Mouse (Mus musculus): Measurements from ENCODE around the gene Smagp. TPM values are rescaled to one million over a fixed set of nuclear protein-coding genes. Genes with fewer than 3 reads are reported as not detected.

The Smagp gene
- polyA plus RNA-seq, 1 experiment from 2014 or later, result 94.8 TPM

- 5% methylated on average over 38 of the region's 38 CpGs for WGBS
- ATAC-seq (ENCODE audit: low FRiP score, low TSS enrichment) (no peak), DNase-seq (ENCODE audit: low spot score) (peak; percentile 49)
- Histone ChIP-seq H3K27ac (replicated peaks) (peak overlapping the region; percentile 96), H3K4me3 (ENCODE audit: low read depth, low read length) (peak overlapping the region; percentile 63), H3K36me3 (ENCODE audit: control insufficient read depth, insufficient read depth, low read length) (no peaks in the 10 kb centered on the region), H3K27me3 (ENCODE audit: control insufficient read depth, insufficient read depth, low read length) (no peaks in the 10 kb centered on the region), H3K4me2 (replicated peaks; ENCODE audit: low read depth) (peak overlapping the region; percentile 86), H3K9ac (ENCODE audit: low read length) (peak overlapping the region; percentile 82), H3K9me3 (ENCODE audit: control insufficient read depth, low read length) (no peaks in the 10 kb centered on the region), H3K4me1 (replicated peaks; ENCODE audit: control insufficient read depth, insufficient read depth) (peaks cover 3% of the 10 kb centered on the region)
- TF ChIP-seq CTCF (IDR thresholded peaks at IDR 0.05; ENCODE audit: low read depth), result no peak
- TF ChIP-seq EP300 (optimal IDR thresholded peaks at IDR 0.05), result no peak
Observed at GRCm38 (mm10) chr15:100635851-100636645, 692 bp downstream of the Smagp start.

DNA sequence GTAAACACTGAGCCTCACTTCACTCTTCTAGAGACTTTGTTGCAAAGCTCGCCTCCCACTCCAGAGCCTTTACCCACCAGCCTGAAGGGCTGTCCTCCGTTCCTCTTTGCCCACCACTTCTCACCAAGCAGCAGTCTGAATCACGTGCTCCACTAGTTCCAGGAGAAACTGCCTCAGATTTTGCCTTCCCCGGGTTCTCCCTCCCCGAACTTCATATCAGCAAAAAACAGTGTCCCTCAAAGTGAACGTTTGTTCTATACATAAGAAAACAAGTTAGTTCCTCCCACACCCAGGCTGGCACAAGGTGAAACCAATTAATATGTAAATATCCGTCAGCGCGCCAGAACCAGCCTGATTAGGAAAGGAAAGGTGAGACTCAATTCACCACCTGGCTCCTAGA, 1.5 kb downstream of the Smagp start:
- Histone ChIP-seq H3K4me2 (replicated peaks; ENCODE audit: low read depth) (peak overlapping the region; percentile 86), H3K36me3 (ENCODE audit: control insufficient read depth, insufficient read depth, low read length) (no peaks in the 10 kb centered on the region), H3K27me3 (ENCODE audit: control insufficient read depth, insufficient read depth, low read length) (no peaks in the 10 kb centered on the region), H3K4me1 (replicated peaks; ENCODE audit: control insufficient read depth, insufficient read depth) (peaks cover 3% of the 10 kb centered on the region), H3K27ac (replicated peaks) (peak overlapping the region; percentile 96), H3K9me3 (ENCODE audit: control insufficient read depth, low read length) (no peaks in the 10 kb centered on the region), H3K4me3 (ENCODE audit: low read depth, low read length) (peak overlapping the region; percentile 63), H3K9ac (ENCODE audit: low read length) (no peak overlapping the region)
- DNase-seq (ENCODE audit: low spot score), result peak; percentile 62
- TF ChIP-seq EP300 (optimal IDR thresholded peaks at IDR 0.05) (no peak), CTCF (IDR thresholded peaks at IDR 0.05; ENCODE audit: low read depth) (no peak)
- 15% methylated on average over 9 of the region's 9 CpGs for WGBS
- no peak for ATAC-seq (ENCODE audit: low FRiP score, low TSS enrichment)

DNA sequence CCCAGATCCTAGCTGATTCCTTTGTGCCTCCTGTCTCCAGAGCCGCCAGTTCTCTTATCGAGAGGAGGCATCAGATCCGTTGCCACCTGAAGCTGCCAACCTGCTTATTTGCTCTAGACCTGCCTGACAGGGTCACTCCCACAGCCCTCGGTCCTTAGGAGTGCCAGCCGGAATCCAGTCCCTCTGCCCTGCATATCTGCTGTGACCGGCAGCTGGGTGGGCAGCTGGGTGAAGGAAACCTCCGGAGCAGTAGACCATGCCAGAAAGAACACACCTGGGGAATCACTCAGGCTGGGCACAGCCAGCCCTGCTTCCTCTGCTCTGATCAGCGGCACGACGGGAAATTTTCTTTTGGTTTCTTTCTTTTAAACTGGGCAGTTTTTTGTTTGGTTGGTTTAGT, 3.4 kb downstream of the Smagp start:
- peak overlapping the region; percentile 74 for H3K27ac ChIP-seq (replicated peaks)
- DNase-seq (ENCODE audit: low spot score), result peak; percentile 57
- TF ChIP-seq EP300 (optimal IDR thresholded peaks at IDR 0.05) (no peak), CTCF (IDR thresholded peaks at IDR 0.05; ENCODE audit: low read depth) (no peak)
- no peaks in the 10 kb centered on the region for H3K9me3 ChIP-seq (ENCODE audit: control insufficient read depth, low read length)
- WGBS, result 58% methylated on average over 10 of the region's 10 CpGs
- no peak for ATAC-seq (ENCODE audit: low FRiP score, low TSS enrichment)
- no peaks in the 10 kb centered on the region for H3K36me3 ChIP-seq (ENCODE audit: control insufficient read depth, insufficient read depth, low read length)
- no peaks in the 10 kb centered on the region for H3K27me3 ChIP-seq (ENCODE audit: control insufficient read depth, insufficient read depth, low read length)
- H3K4me1 ChIP-seq (replicated peaks; ENCODE audit: control insufficient read depth, insufficient read depth), result peaks cover 3% of the 10 kb centered on the region
- peak overlapping the region; percentile 4; the same call in 1 of the 2 replicates for H3K4me3 ChIP-seq (ENCODE audit: low read depth, low read length)
- H3K4me2 ChIP-seq (replicated peaks; ENCODE audit: low read depth), result peak overlapping the region; percentile 43
- 0 out of 2 replicates have a peak overlapping the region, but pooled peaks have one; percentile 31 for H3K9ac ChIP-seq (ENCODE audit: low read length)

GRCm38 (mm10) chr15:100632323-100632722, 4.4 kb downstream of the Smagp start:
- no peak for TF ChIP-seq CTCF (IDR thresholded peaks at IDR 0.05; ENCODE audit: low read depth)
- TF ChIP-seq EP300 (optimal IDR thresholded peaks at IDR 0.05), result no peak
- H3K27ac ChIP-seq (replicated peaks), result no peak overlapping the region; the same call in 1 of the 2 replicates
- 51% methylated on average over 5 of the region's 5 CpGs for WGBS

GRCm38 (mm10) chr15:100631454-100632170, 5.1 kb downstream of the Smagp start:
- H3K4me3 ChIP-seq (ENCODE audit: low read depth, low read length), result no peak overlapping the region
- TF ChIP-seq EP300 (optimal IDR thresholded peaks at IDR 0.05) (no peak), CTCF (IDR thresholded peaks at IDR 0.05; ENCODE audit: low read depth) (no peak)
- ATAC-seq (ENCODE audit: low FRiP score, low TSS enrichment), result no peak
- no peak overlapping the region for H3K27ac ChIP-seq (replicated peaks)
- H3K4me1 ChIP-seq (replicated peaks; ENCODE audit: control insufficient read depth, insufficient read depth), result peaks cover 6% of the 10 kb centered on the region
- DNase-seq (ENCODE audit: low spot score), result no peak
- H3K9me3 ChIP-seq (ENCODE audit: control insufficient read depth, low read length), result no peaks in the 10 kb centered on the region
- no peak overlapping the region for H3K4me2 ChIP-seq (replicated peaks; ENCODE audit: low read depth)
- H3K27me3 ChIP-seq (ENCODE audit: control insufficient read depth, insufficient read depth, low read length), result no peaks in the 10 kb centered on the region
- H3K36me3 ChIP-seq (ENCODE audit: control insufficient read depth, insufficient read depth, low read length), result no peaks in the 10 kb centered on the region
- WGBS, result 72% methylated on average over 12 of the region's 12 CpGs
- no peak overlapping the region for H3K9ac ChIP-seq (ENCODE audit: low read length)

More at GRCm38 (mm10) chr15:100632323-100632722, 4.4 kb downstream of the Smagp start:
- ATAC-seq (ENCODE audit: low FRiP score, low TSS enrichment), result peak; percentile 73
- H3K9me3 ChIP-seq (ENCODE audit: control insufficient read depth, low read length), result no peaks in the 10 kb centered on the region
- H3K4me1 ChIP-seq (replicated peaks; ENCODE audit: control insufficient read depth, insufficient read depth), result peaks cover 6% of the 10 kb centered on the region
- no peak overlapping the region for H3K4me2 ChIP-seq (replicated peaks; ENCODE audit: low read depth)
- H3K4me3 ChIP-seq (ENCODE audit: low read depth, low read length), result no peak overlapping the region
- peak; percentile 78 for DNase-seq (ENCODE audit: low spot score)
- no peaks in the 10 kb centered on the region for H3K36me3 ChIP-seq (ENCODE audit: control insufficient read depth, insufficient read depth, low read length)
- H3K9ac ChIP-seq (ENCODE audit: low read length), result no peak overlapping the region
- no peaks in the 10 kb centered on the region for H3K27me3 ChIP-seq (ENCODE audit: control insufficient read depth, insufficient read depth, low read length)

Measured in stomach, postnatal 0 days (tissue).